Mouse (Mus musculus): ENCODE results near the gene Mknk2. TPM values are rescaled to one million over a fixed set of nuclear protein-coding genes. Genes with fewer than 3 reads are reported as not detected.
A peak's percentile ranks its signal among the peaks of the same experiment; 100 is the strongest.
"Not testable (repeated sequence)": the region's sequence is repeated elsewhere in the genome, so short reads cannot be mapped to it uniquely, and the experiment has no call there.

The Mknk2 gene
- polyA plus RNA-seq, 1 experiment from 2014 or later = 35.6 TPM

DNA sequence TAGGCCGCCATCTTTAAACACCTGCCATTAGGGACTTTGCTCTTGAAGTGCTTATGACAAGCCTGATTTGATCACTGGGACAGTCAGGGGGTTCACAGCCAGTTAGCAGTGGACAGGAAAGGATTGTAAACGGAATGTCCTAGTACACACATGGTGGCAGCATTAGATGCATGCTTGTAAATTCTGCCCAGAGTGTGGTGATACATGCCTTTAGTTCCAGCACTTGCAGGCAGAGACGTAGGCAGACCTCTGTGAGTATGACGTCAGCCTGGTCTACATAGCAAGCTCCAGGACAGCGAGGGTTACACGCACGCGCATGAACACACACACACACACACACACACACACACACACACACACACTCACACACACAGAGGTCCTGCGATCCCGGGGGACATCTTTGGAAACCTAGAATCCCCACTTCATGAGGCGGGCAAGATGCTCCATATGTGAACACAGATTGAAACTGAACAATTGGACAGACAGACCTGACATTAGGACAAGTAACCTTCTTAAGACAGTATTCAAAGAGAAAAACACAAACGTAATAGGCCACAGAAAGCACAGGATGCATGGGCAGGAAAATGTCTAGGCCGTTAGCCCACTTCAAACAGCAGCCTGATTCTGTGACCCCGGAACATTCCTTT, 19.6 kb downstream of the Mknk2 start:
- no peaks in the 10 kb centered on the region for H3K9me3 ChIP-seq (ENCODE audit: control insufficient read depth, low read length)
- 87% methylated on average over 14 of the region's 14 CpGs for WGBS
- no peak for ATAC-seq
- H3K9ac ChIP-seq (ENCODE audit: low read depth, low read length) = no peak overlapping the region
- no peak overlapping the region for H3K27ac ChIP-seq (ENCODE audit: low read depth, low read length)
- H3K4me2 ChIP-seq (ENCODE audit: low read length) = no peak overlapping the region
- peaks cover 20% of the 10 kb centered on the region for H3K4me1 ChIP-seq (ENCODE audit: control insufficient read depth, insufficient read depth, low read depth, low read length)
- no peaks in the 10 kb centered on the region for H3K36me3 ChIP-seq (ENCODE audit: control insufficient read depth, insufficient read depth, low read length)
- H3K27me3 ChIP-seq (replicated peaks; ENCODE audit: control insufficient read depth, insufficient read depth, low read length) = no peaks in the 10 kb centered on the region
- H3K4me3 ChIP-seq (ENCODE audit: low read length) = no peak overlapping the region

DNA sequence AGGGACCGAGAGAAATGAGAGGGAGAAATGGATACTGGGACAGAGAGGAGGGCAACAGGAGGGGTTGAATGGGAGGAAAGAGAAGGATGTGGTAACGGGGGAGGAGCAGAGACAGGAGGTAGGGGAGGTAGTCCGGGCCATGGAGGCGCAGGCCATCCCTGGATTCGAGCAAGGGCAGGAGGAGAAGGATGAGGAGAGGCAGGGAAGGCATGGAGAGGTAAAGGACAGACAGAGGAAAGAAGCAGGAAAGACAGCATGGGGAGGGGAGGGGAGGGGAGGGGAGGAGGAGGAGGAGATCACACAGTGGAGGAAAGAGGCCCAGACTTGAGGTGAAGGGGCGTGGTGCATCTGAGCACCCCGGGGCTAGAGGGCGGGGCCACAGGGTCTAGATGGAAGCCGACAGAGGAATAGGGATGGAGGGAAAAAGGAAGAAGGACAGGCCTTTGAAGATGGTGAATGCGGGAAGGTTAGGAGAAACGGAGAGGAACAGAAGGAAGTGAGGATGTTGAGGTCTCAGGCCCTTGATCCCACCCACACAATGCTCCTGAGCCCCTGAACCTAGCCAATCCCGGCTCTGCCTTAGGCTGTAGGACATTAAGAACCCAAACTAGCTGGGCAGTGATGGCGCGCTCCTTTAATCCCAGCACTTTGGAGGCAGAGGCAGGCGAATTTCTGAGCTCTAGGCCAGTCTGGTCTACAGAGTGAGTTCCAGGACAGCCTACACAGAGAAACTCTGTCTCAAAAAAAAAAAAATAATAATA, 20.9 kb downstream of the Mknk2 start, which contains the start of gene Btbd2:
TSS of gene Btbd2 (minus strand) at position 209 of the 761 bp plus-strand sequence.
- no peaks in the 10 kb centered on the region for H3K27me3 ChIP-seq (replicated peaks; ENCODE audit: control insufficient read depth, insufficient read depth, low read length)
- H3K9me3 ChIP-seq (ENCODE audit: control insufficient read depth, low read length) = no peaks in the 10 kb centered on the region
- H3K4me2 ChIP-seq (ENCODE audit: low read length) = peak within 1 kb of the TSS; percentile 88
- H3K4me1 ChIP-seq (ENCODE audit: control insufficient read depth, insufficient read depth, low read depth, low read length) = peaks cover 20% of the 10 kb centered on the region
- peak within 1 kb of the TSS; percentile 96 for H3K9ac ChIP-seq (ENCODE audit: low read depth, low read length)
- 21% methylated on average over 15 of the region's 15 CpGs for WGBS
- ATAC-seq = peak; percentile 62
- H3K27ac ChIP-seq (ENCODE audit: low read depth, low read length) = peak within 1 kb of the TSS; percentile 92
- H3K4me3 ChIP-seq (ENCODE audit: low read length) = peak within 1 kb of the TSS; percentile 83
- H3K36me3 ChIP-seq (ENCODE audit: control insufficient read depth, insufficient read depth, low read length) = no peaks in the 10 kb centered on the region

DNA sequence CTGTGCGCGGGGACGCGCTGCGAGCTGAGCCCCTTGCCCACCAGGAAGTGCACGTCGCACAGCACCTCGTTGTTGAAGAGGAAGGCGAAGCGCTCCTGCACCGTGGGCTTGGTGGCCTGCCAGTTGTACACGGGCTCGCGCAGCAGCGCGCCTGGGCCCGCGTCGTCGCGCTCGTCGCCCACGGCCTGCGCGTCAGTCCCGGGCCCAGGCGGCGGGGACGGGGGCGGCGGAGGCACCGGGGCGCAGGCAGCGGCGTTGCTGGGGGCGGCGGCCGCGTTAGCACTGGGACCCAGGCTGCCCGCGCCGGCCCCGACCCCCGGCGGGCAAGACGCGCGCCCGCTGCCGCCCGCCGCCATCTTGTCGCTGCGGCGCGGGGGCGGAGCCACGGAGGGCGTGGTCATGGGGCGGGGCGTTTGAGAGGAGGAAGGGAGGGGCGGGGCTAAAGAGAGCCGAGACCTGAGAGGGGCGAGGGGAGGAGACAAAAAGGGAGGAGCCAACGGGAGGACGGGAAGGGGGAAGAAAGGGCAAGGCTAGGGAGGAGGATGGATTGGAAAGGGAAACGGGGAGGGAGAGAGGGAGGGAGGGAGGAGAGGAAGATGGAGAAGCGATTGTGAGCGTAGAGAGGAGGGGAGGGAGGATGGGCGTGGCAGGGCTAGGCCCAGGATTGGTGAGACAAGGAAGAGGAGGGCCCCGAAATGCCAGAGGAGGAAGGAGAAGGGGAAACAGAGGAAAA, 21.6 kb downstream of the Mknk2 start:
- H3K36me3 ChIP-seq (ENCODE audit: control insufficient read depth, insufficient read depth, low read length) = no peaks in the 10 kb centered on the region
- ATAC-seq = peak; percentile 87
- H3K4me1 ChIP-seq (ENCODE audit: control insufficient read depth, insufficient read depth, low read depth, low read length) = peaks cover 20% of the 10 kb centered on the region
- H3K27me3 ChIP-seq (replicated peaks; ENCODE audit: control insufficient read depth, insufficient read depth, low read length) = no peaks in the 10 kb centered on the region
- H3K4me2 ChIP-seq (ENCODE audit: low read length) = peak overlapping the region; percentile 88
- peak overlapping the region; percentile 83 for H3K4me3 ChIP-seq (ENCODE audit: low read length)
- H3K9ac ChIP-seq (ENCODE audit: low read depth, low read length) = peak overlapping the region; percentile 96
- WGBS = under 1% methylated on average over 40 of the region's 72 CpGs
- H3K9me3 ChIP-seq (ENCODE audit: control insufficient read depth, low read length) = no peaks in the 10 kb centered on the region
- H3K27ac ChIP-seq (ENCODE audit: low read depth, low read length) = peak overlapping the region; percentile 92

DNA sequence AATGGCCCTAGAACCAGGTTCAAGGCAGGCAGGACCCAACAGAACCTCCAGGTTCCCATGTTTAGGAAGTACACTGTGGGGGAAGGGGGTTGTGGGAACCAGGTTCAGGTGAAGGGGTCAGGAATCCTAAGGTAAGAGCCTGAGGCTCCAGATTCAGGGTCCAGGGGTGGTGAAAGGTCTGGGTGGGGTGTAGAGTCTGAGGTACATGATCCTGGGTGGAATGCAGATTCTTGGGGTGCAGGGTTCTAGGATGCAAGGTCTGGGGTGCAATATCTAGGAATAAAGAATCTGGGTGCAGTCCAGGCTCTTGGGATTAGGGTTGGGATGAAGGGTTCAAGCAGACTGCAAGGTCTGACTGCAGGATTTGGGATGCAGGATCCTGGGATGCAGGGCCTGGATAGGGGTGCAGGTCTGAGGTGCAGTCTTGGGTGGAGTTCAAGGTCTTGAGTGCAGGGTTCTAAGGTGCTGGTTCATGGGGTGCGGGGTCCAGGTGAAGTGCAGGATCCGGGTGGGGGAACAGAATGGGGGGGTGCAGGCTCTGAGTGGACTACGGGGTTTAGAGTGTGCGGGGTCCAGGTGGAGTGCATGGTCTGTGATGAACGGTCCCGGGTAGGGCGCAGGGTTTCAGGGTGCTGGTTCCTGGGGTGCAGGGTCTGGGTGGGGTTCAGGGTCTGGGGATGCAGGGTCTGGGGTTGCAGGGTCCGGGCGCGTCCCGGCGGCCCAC, 22.3 kb downstream of the Mknk2 start:
- 5% methylated on average over 12 of the region's 12 CpGs for WGBS
- H3K9me3 ChIP-seq (ENCODE audit: control insufficient read depth, low read length) = no peaks in the 10 kb centered on the region
- H3K36me3 ChIP-seq (ENCODE audit: control insufficient read depth, insufficient read depth, low read length) = no peaks in the 10 kb centered on the region
- no peaks in the 10 kb centered on the region for H3K27me3 ChIP-seq (replicated peaks; ENCODE audit: control insufficient read depth, insufficient read depth, low read length)
- H3K4me3 ChIP-seq (ENCODE audit: low read length) = peak overlapping the region; percentile 83
- peak; percentile 61 for ATAC-seq
- H3K27ac ChIP-seq (ENCODE audit: low read depth, low read length) = peak overlapping the region; percentile 83
- peak overlapping the region; percentile 88 for H3K4me2 ChIP-seq (ENCODE audit: low read length)
- peak overlapping the region; percentile 96 for H3K9ac ChIP-seq (ENCODE audit: low read depth, low read length)
- peaks cover 20% of the 10 kb centered on the region for H3K4me1 ChIP-seq (ENCODE audit: control insufficient read depth, insufficient read depth, low read depth, low read length)

DNA sequence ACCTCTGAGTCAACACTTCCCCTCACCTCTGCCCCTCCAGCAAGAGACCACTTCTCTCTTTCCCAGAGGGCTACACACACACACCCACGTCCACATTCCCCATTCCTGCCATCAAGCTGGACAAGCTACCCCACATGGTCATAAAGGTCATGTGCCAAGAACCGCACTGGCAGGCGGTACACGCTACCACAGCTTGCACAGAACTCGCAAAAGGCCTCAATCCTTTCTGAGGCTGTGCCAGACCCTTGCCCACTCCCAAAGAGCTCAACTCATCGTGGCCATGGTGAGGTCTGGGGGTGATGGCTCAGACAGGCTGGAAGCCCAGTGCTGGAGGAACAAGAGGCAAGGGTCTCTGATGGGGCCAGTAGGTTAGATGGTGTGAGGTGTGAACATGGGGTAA, 23.0 kb downstream of the Mknk2 start:
- no peak overlapping the region for H3K27ac ChIP-seq (ENCODE audit: low read depth, low read length)
- H3K4me2 ChIP-seq (ENCODE audit: low read length) = peak overlapping the region; percentile 88
- ATAC-seq = no peak
- peak overlapping the region; percentile 83 for H3K4me3 ChIP-seq (ENCODE audit: low read length)
- H3K4me1 ChIP-seq (ENCODE audit: control insufficient read depth, insufficient read depth, low read depth, low read length) = peaks cover 20% of the 10 kb centered on the region
- H3K9me3 ChIP-seq (ENCODE audit: control insufficient read depth, low read length) = no peaks in the 10 kb centered on the region
- no peaks in the 10 kb centered on the region for H3K27me3 ChIP-seq (replicated peaks; ENCODE audit: control insufficient read depth, insufficient read depth, low read length)
- H3K36me3 ChIP-seq (ENCODE audit: control insufficient read depth, insufficient read depth, low read length) = no peaks in the 10 kb centered on the region
- no peak overlapping the region for H3K9ac ChIP-seq (ENCODE audit: low read depth, low read length)
- WGBS = 75% methylated on average over 6 of the region's 6 CpGs

DNA sequence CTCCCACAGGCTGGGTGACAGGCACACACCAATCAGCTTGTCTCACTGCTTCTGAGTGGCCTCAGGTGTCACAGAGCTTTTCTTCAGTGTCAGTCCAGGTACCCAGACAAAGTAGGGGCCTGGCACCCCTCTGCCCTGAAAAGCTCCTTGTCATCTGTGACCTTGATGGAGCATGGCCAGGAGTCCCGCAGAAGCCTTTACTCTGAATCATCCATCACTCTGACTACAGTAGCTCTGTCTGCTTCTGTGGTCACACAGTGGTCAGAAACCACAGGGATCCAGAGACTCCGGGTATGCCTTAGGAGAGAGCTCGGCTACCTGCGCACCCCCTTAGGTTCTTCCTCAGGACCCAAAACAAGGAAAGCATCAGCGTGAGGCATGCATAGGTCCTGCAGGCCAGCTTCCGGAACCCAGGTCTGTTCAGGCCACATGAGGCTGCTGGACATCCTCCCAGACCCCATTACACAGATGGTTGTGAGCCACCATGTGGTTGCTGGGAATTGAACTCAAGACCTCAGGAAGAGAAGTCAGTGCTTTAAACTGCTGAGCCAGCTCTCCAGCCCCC, 24.7 kb downstream of the Mknk2 start:
- no peak overlapping the region for H3K4me3 ChIP-seq (ENCODE audit: low read length)
- H3K4me2 ChIP-seq (ENCODE audit: low read length) = no peak overlapping the region
- no peaks in the 10 kb centered on the region for H3K9me3 ChIP-seq (ENCODE audit: control insufficient read depth, low read length)
- H3K27ac ChIP-seq (ENCODE audit: low read depth, low read length) = no peak overlapping the region
- H3K9ac ChIP-seq (ENCODE audit: low read depth, low read length) = no peak overlapping the region
- 85% methylated on average over 6 of the region's 6 CpGs for WGBS
- no peak for ATAC-seq
- H3K36me3 ChIP-seq (ENCODE audit: control insufficient read depth, insufficient read depth, low read length) = peaks cover 2% of the 10 kb centered on the region; the same call in 1 of the 2 replicates
- peaks cover 17% of the 10 kb centered on the region for H3K4me1 ChIP-seq (ENCODE audit: control insufficient read depth, insufficient read depth, low read depth, low read length)
- no peaks in the 10 kb centered on the region for H3K27me3 ChIP-seq (replicated peaks; ENCODE audit: control insufficient read depth, insufficient read depth, low read length)

DNA sequence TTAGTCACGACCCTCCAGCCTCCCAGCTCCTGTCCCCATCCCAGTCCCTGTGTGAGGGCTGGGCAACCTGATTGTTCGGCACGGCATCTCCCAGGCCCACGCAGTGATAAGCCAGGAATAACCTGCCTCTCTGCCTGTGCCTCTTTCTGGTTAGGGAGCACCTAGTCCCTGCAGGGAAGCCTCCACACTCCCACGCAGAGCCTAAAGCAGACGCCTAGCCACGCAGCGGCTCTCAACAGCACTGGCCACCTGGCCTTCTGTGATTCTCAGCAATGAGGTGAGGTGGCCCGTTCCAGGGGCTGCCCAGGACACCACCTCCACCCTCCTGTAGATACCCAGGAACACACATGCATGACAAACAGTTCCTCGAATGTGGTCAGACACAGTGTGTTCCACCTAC, 27.5 kb downstream of the Mknk2 start:
- Histone ChIP-seq H3K4me1 (ENCODE audit: control insufficient read depth, insufficient read depth, low read depth, low read length) (peaks cover 14% of the 10 kb centered on the region), H3K4me2 (ENCODE audit: low read length) (no peak overlapping the region), H3K9me3 (ENCODE audit: control insufficient read depth, low read length) (no peaks in the 10 kb centered on the region), H3K9ac (ENCODE audit: low read depth, low read length) (no peak overlapping the region), H3K36me3 (ENCODE audit: control insufficient read depth, insufficient read depth, low read length) (peaks cover 16% of the 10 kb centered on the region), H3K27me3 (replicated peaks; ENCODE audit: control insufficient read depth, insufficient read depth, low read length) (no peaks in the 10 kb centered on the region), H3K27ac (ENCODE audit: low read depth, low read length) (no peak overlapping the region), H3K4me3 (ENCODE audit: low read length) (no peak overlapping the region)
- no peak for ATAC-seq
- WGBS = 91% methylated on average over 10 of the region's 10 CpGs

DNA sequence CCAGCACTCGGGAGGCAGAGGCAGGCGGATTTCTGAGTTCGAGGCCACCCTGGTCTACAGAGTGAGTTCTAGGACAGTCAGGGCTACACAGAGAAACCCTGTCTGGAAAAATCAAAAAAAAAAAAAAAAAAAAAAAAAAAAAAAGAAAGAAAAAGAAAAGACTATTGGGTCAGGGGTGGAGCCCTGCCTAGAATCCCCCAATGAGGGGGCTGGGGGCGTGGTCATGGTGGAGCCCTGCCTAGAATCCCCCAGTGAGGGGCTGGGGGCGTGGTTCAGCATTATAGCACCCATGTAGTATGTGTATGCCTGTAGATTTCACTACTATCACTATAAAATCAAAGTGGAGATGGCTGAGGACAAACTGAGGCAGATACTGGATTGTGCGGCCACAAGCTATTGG, 28.0 kb downstream of the Mknk2 start:
- H3K4me1 ChIP-seq (ENCODE audit: control insufficient read depth, insufficient read depth, low read depth, low read length); H3K4me2 ChIP-seq (ENCODE audit: low read length); ATAC-seq; H3K9me3 ChIP-seq (ENCODE audit: control insufficient read depth, low read length); H3K9ac ChIP-seq (ENCODE audit: low read depth, low read length); H3K4me3 ChIP-seq (ENCODE audit: low read length); H3K27me3 ChIP-seq (replicated peaks; ENCODE audit: control insufficient read depth, insufficient read depth, low read length); H3K27ac ChIP-seq (ENCODE audit: low read depth, low read length): not testable (repeated sequence)
- peaks cover 21% of the 10 kb centered on the region for H3K36me3 ChIP-seq (ENCODE audit: control insufficient read depth, insufficient read depth, low read length)
- 89% methylated on average over 6 of the region's 6 CpGs for WGBS
